Mouse (Mus musculus): Measurements from ENCODE around the gene Gm11562.

Gm11562 gene

DNA sequence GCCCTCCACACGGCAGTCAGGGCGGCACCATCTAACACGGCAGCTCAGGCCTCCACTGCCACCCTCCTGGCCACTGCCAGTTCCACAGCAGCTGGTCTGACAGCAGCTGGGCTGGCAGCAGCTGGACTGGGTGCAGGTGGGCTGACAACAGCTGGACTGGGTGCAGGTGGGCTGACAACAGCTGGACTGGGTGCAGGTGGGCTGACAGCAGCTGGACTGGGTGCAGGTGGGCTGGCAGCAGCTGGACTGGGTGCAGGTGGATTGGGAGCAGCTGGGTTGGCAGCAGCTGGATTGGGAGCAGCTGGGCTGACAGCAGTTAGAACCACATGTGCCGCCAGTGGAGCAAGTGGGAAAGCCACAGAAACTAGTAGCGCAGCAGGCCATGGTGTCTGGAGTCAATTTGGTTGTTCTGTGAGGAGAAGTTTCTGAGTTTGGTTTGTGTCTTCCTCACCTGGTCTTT is 37.0 kb downstream of the Gm11562 start, which contains the start of gene Krtap1-4:
Krtap1-4 (minus strand) TSS at position 410 of the 460 bp plus-strand sequence.
- DNase-seq, result no peak

GRCm38 (mm10) chr11:99581564-99581963 is 38.7 kb downstream of the Gm11562 start:
- no peak for DNase-seq

DNA sequence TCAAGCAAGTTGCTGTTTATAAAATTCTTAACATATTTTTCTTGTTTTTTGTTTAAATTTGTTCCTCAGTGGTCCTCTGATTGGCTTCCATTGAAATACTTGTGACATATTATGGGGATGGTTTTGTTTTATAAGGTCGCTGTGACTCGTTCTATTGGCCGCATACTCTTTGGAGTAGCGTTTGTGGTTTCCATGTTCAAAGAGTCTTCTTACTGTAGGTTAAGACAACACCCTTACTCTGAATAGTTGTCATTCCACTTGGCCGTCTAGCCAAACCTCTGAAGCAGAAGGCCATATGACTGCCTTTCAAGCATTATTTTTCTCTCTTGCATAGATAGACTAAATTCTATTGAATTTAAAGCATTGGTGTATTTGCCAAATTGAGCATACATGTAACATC is 39.2 kb downstream of the Gm11562 start:
- no peak for DNase-seq

DNA sequence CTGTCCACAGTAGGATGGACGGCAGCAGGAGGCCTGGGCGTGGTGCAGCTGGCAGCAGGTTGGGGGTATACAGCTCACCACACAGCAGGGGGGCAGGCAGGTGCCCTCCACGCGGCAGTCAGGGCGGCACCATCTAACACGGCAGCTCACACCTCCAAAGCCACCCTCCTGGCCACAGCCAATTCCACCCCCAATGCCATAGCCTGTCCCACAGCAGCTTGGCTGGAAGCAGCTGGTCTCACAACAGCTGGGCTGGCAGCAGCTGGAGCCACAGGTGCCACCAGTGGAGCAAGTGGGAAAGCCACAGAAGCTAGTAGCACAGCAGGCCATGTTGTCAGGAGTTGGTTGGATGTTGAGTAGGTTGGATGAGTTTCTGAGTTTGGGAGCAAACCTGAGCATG is 39.6 kb downstream of the Gm11562 start, which contains the start of gene Krtap1-5:
Krtap1-5 (minus strand) TSS at position 381 of the 400 bp plus-strand sequence.
- no peak for DNase-seq

GRCm38 (mm10) chr11:99574106-99574505 is 46.1 kb downstream of the Gm11562 start:
- peak; percentile 35 for DNase-seq

GRCm38 (mm10) chr11:99573164-99573563 is 47.1 kb downstream of the Gm11562 start:
- no peak for DNase-seq
